In genomic region chr16:34668341-34668740, GRCm38 (mm10) we compare ENCODE assay signal across 24 mouse cellular contexts. TPM values are rescaled to one million over a fixed set of nuclear protein-coding genes. Genes with fewer than 3 reads are reported as not detected.
"Had no signal": no experiment of that assay in that cellular context is flagged by ENCODE, and none has a peak within 500 bp of the region (broad histone marks: within the 10 kb centered on the region; RNA-seq: fewer than 3 reads in every experiment).

No protein-coding gene starts in this region.

- H3K9me3 ChIP-seq: lung, embryonic 15.5 days; megakaryocyte, embryonic 14.5 days; midbrain, embryonic 13.5 days; midbrain, embryonic 15.5 days; neural tube, embryonic 12.5 days had no signal

- H3K36me3 ChIP-seq: lung, embryonic 15.5 days; midbrain, embryonic 13.5 days; midbrain, embryonic 15.5 days; neural tube, embryonic 12.5 days had no signal

- ATAC-seq: lung, postnatal 0 days; midbrain, embryonic 13.5 days had no signal

- H3K27ac ChIP-seq: lung, embryonic 15.5 days; macrophage; midbrain, embryonic 13.5 days; midbrain, embryonic 15.5 days; neural tube, embryonic 12.5 days had no signal

- H3K9ac ChIP-seq: lung, embryonic 15.5 days; midbrain, embryonic 13.5 days; midbrain, embryonic 15.5 days; neural tube, embryonic 12.5 days had no signal

- DNase-seq: lung, adult 2 months; lung, postnatal 14 days; lung, postnatal 36 days; right cerebral cortex, postnatal 14 days; thymus, adult 18-20 months; thymus, postnatal 25 days; thymus, postnatal 4 days had no signal

- H3K4me2 ChIP-seq: midbrain, embryonic 11.5 days; midbrain, embryonic 15.5 days; neural tube, embryonic 12.5 days had no signal

- H3K4me3 ChIP-seq: lung, embryonic 15.5 days; megakaryocyte, embryonic 14.5 days; midbrain, embryonic 13.5 days; midbrain, embryonic 15.5 days; neural tube, embryonic 12.5 days had no signal

RNA-seq across cellular contexts. Expression of gene Ropn1, which starts 18.6 kb away (rescaled TPM):
- total RNA-seq: megakaryocyte progenitor cell, adult 5-6 weeks; midbrain, postnatal 0 days; monocyte, adult 5-6 weeks; neutrophil, adult 5-6 weeks had no signal
- polyA plus RNA-seq: lung, adult 2 months; lung, embryonic 15.5 days; lung, postnatal 0 days; macrophage; midbrain, embryonic 11.5 days; midbrain, embryonic 13.5 days; midbrain, embryonic 15.5 days; midbrain, postnatal 0 days; neural tube, embryonic 12.5 days; neural tube, embryonic 14.5 days; stomach, embryonic 14.5 days; stomach, embryonic 16.5 days; thymus, postnatal 0 days; urinary bladder, adult 2 months had no signal
